Comparison of ENCODE assay signal across 11 mouse cellular contexts in genomic region chr7:45175929-45176328, GRCm38 (mm10). TPM values are rescaled to one million over a fixed set of nuclear protein-coding genes. Genes with fewer than 3 reads are reported as not detected.
DNase-seq lines count a peak whose midpoint lies in the region; ATAC-seq and TF ChIP-seq lines count a peak whose summit lies in the region.
"Had no signal": no experiment of that assay in that cellular context is flagged by ENCODE, and none has a peak within 500 bp of the region (broad histone marks: within the 10 kb centered on the region; RNA-seq: fewer than 3 reads in every experiment).

No protein-coding gene starts in this region.

- no peak overlapping the region for H3K9ac ChIP-seq in heart, embryonic 11.5 days (ENCODE audit: low read depth, low read length)
- H3K9ac ChIP-seq in limb, embryonic 13.5 days: peak overlapping the region; percentile 39; the same call in 1 of the 2 replicates

- H3K4me2 ChIP-seq in heart, embryonic 11.5 days: peak overlapping the region; percentile 45
- peak overlapping the region; percentile 56 for H3K4me2 ChIP-seq in limb, embryonic 13.5 days (replicated peaks)

- TF ChIP-seq CTCF in testis, adult 2 months (IDR thresholded peaks at IDR 0.05; ENCODE audit: control insufficient read depth, insufficient read depth, insufficient replicate concordance, low read depth, low read length): no peak

- peaks cover 10% of the 10 kb centered on the region; the same call in 1 of the 2 replicates for H3K4me1 ChIP-seq in heart, embryonic 11.5 days (ENCODE audit: control insufficient read depth, insufficient read depth, low read length)
- peaks cover 34% of the 10 kb centered on the region for H3K4me1 ChIP-seq in testis, adult 2 months (ENCODE audit: control insufficient read depth, insufficient read depth, low read length)
- H3K4me1 ChIP-seq in limb, embryonic 13.5 days: peaks cover 17% of the 10 kb centered on the region

- H3K36me3 ChIP-seq in heart, embryonic 11.5 days (ENCODE audit: control insufficient read depth, insufficient read depth, low read length): no peaks in the 10 kb centered on the region
- no peaks in the 10 kb centered on the region for H3K36me3 ChIP-seq in testis, adult 2 months (ENCODE audit: control insufficient read depth, insufficient read depth, low read length)
- no peaks in the 10 kb centered on the region for H3K36me3 ChIP-seq in limb, embryonic 13.5 days

- peaks cover 79% of the 10 kb centered on the region for H3K27me3 ChIP-seq in heart, embryonic 11.5 days (ENCODE audit: control insufficient read depth, insufficient read depth, low read length)
- H3K27me3 ChIP-seq in testis, adult 2 months (ENCODE audit: control insufficient read depth, insufficient read depth, low read length): no peaks in the 10 kb centered on the region; the same call in 1 of the 2 replicates
- peaks cover 97% of the 10 kb centered on the region for H3K27me3 ChIP-seq in limb, embryonic 13.5 days

- H3K9me3 ChIP-seq in heart, embryonic 11.5 days (replicated peaks; ENCODE audit: control insufficient read depth, low read length): peaks cover 2% of the 10 kb centered on the region; the same call in 1 of the 2 replicates
- 0 out of 2 replicates have a peak, but pooled peaks cover 4% of the 10 kb centered on the region for H3K9me3 ChIP-seq in limb, embryonic 13.5 days

- H3K27ac ChIP-seq in heart, embryonic 11.5 days (ENCODE audit: low read depth, low read length): no peak overlapping the region
- H3K27ac ChIP-seq in testis, adult 2 months (ENCODE audit: control insufficient read depth, insufficient read depth, low read depth, low read length): peak overlapping the region; percentile 74
- H3K27ac ChIP-seq in limb, embryonic 13.5 days: no peak overlapping the region

- peak; percentile 65 for TF ChIP-seq POLR2A in testis, adult 2 months (IDR thresholded peaks at IDR 0.05; ENCODE audit: control insufficient read depth, low read depth, low read length)

- no peak for ATAC-seq in heart, embryonic 11.5 days (replicated peaks; ENCODE audit: insufficient number of reproducible peaks, low FRiP score, low TSS enrichment)
- ATAC-seq in limb, embryonic 13.5 days (ENCODE audit: low FRiP score, low read depth): no peak
- no peak for ATAC-seq in CD4-positive, CD25-positive, alpha-beta regulatory T cell, adult 4 months

- peak overlapping the region; percentile 11 for H3K4me3 ChIP-seq in heart, embryonic 11.5 days (ENCODE audit: low read depth, low read length)
- peak overlapping the region; percentile 88 for H3K4me3 ChIP-seq in testis, adult 2 months (ENCODE audit: control insufficient read depth, low read depth, low read length)
- H3K4me3 ChIP-seq in limb, embryonic 13.5 days: peak overlapping the region; percentile 29

- DNase-seq in heart, adult 18-20 months: no peak
- no peak for DNase-seq in testis, postnatal 10 days (ENCODE audit: low spot score)
- no peak for DNase-seq in thymus, postnatal 25 days
- no peak for DNase-seq in layer of hippocampus, postnatal 10 days (ENCODE audit: low spot score in 2 of 2)
- DNase-seq: lung, postnatal 14 days had no signal

- under 1% methylated on average over 23 of the region's 23 CpGs for WGBS in heart, embryonic 11.5 days (ENCODE audit: insufficient replicate concordance)
- WGBS in limb, embryonic 13.5 days: 3% methylated on average over 23 of the region's 23 CpGs

RNA-seq across cellular contexts. Expression of gene Gfy, which starts 3.4 kb away (rescaled TPM):
- not detected in 2 replicates for polyA plus RNA-seq in heart, embryonic 11.5 days (2014; fragmentation: Nextera tagmentation; extraction: Ambion mirVana)
- not detected for total RNA-seq in heart, adult 18-20 months (2021)
- polyA plus RNA-seq in testis, adult 2 months (2012; rRNA removed): 3.9 and 5.4 TPM in 2 replicates
- not detected in 2 replicates for polyA plus RNA-seq in limb, embryonic 13.5 days (2015; fragmentation: Nextera tagmentation; extraction: Ambion mirVana)
- under 1 TPM; 0.18 to 0.43 TPM for total RNA-seq in layer of hippocampus, postnatal 10 days (2021)
- polyA plus RNA-seq in CD4-positive, CD25-positive, alpha-beta regulatory T cell, adult 4 months (2017; shearing (Covaris generic)): not detected
- total RNA-seq: neutrophil, adult 5-6 weeks had no signal

RNA-seq across cellular contexts. Expression of gene Pth2, which starts 4.9 kb away (rescaled TPM):
- 0.68 TPM in 1 of 2 replicates, not detected in the other for polyA plus RNA-seq in heart, embryonic 11.5 days (2014; fragmentation: Nextera tagmentation; extraction: Ambion mirVana)
- total RNA-seq in heart, adult 18-20 months (2021): not detected
- polyA plus RNA-seq in testis, adult 2 months (2012; rRNA removed): 21.9 and 28.2 TPM in 2 replicates
- polyA plus RNA-seq in limb, embryonic 13.5 days (2015; fragmentation: Nextera tagmentation; extraction: Ambion mirVana): not detected in 2 replicates
- total RNA-seq in layer of hippocampus, postnatal 10 days (2021): not detected
- not detected for polyA plus RNA-seq in CD4-positive, CD25-positive, alpha-beta regulatory T cell, adult 4 months (2017; shearing (Covaris generic))
- total RNA-seq: layer of hippocampus, adult 18-20 months; neutrophil, adult 5-6 weeks had no signal

RNA-seq across cellular contexts. Expression of gene Slc17a7, which starts 12.2 kb away (rescaled TPM):
- 3.0 and 3.7 TPM in 2 replicates for polyA plus RNA-seq in heart, embryonic 11.5 days (2014; fragmentation: Nextera tagmentation; extraction: Ambion mirVana)
- 10 to 100 TPM; 29.7 to 32.4 TPM for total RNA-seq in heart, adult 18-20 months (2021)
- polyA plus RNA-seq in testis, adult 2 months (2012; rRNA removed): 33.5 and 34.1 TPM in 2 replicates
- polyA plus RNA-seq in limb, embryonic 13.5 days (2015; fragmentation: Nextera tagmentation; extraction: Ambion mirVana): 0.19 and 0.23 TPM in 2 replicates
- 1,000 to 10,000 TPM; 1,094 to 1,136 TPM for total RNA-seq in layer of hippocampus, postnatal 10 days (2021)
- not detected for polyA plus RNA-seq in CD4-positive, CD25-positive, alpha-beta regulatory T cell, adult 4 months (2017; shearing (Covaris generic))
- total RNA-seq: neutrophil, adult 5-6 weeks had no signal

RNA-seq across cellular contexts. Expression of gene Aldh16a1, which starts 21.5 kb away (rescaled TPM):
- polyA plus RNA-seq in heart, embryonic 11.5 days (2014; fragmentation: Nextera tagmentation; extraction: Ambion mirVana): 28.7 and 28.9 TPM in 2 replicates
- total RNA-seq in heart, adult 18-20 months (2021): 10 to 100 TPM; 21.5 to 26.8 TPM
- 12.8 and 13.4 TPM in 2 replicates for polyA plus RNA-seq in testis, adult 2 months (2012; rRNA removed)
- 45.1 and 46.4 TPM in 2 replicates for polyA plus RNA-seq in limb, embryonic 13.5 days (2015; fragmentation: Nextera tagmentation; extraction: Ambion mirVana)
- total RNA-seq in layer of hippocampus, postnatal 10 days (2021): 10 to 100 TPM; 12.2 to 17.3 TPM
- polyA plus RNA-seq in CD4-positive, CD25-positive, alpha-beta regulatory T cell, adult 4 months (2017; shearing (Covaris generic)): 10 to 100 TPM; 16.5 to 27.2 TPM

RNA-seq across cellular contexts. Expression of gene Pih1d1, which starts 21.8 kb away (rescaled TPM):
- polyA plus RNA-seq in heart, embryonic 11.5 days (2014; fragmentation: Nextera tagmentation; extraction: Ambion mirVana): 99.1 and 99.6 TPM in 2 replicates
- total RNA-seq in heart, adult 18-20 months (2021): 10 to 100 TPM; 35.5 to 42.7 TPM
- polyA plus RNA-seq in testis, adult 2 months (2012; rRNA removed): 258 and 295 TPM in 2 replicates
- polyA plus RNA-seq in limb, embryonic 13.5 days (2015; fragmentation: Nextera tagmentation; extraction: Ambion mirVana): 86.9 and 87.1 TPM in 2 replicates
- total RNA-seq in layer of hippocampus, postnatal 10 days (2021): 10 to 100 TPM; 60.7 to 63.1 TPM
- 10 to 100 TPM; 40.4 to 50.6 TPM for polyA plus RNA-seq in CD4-positive, CD25-positive, alpha-beta regulatory T cell, adult 4 months (2017; shearing (Covaris generic))

Comparison
In these comparisons a context has a peak if more than half of its experiments do, and no peak if none do; other contexts are left out.
1. H3K4me3 ChIP-seq: peak in every context shown above with its lines; median percentile 88 in testis, adult 2 months; 29 in limb, embryonic 13.5 days; 11 in heart, embryonic 11.5 days.
2. RNA of gene Pth2, which starts 4.9 kb away (polyA plus RNA-seq): 21.9 to 28.2 TPM in testis, adult 2 months; 0.68 TPM in heart, embryonic 11.5 days, not detected in limb, embryonic 13.5 days and not detected in CD4-positive, CD25-positive, alpha-beta regulatory T cell, adult 4 months; every median in the first group is over 10 times any median in the second.